Comparison of ENCODE assay signal across 26 mouse cellular contexts in genomic region chr1:96046556-96046955, GRCm38 (mm10).
"Had no signal": no experiment of that assay in that cellular context is flagged by ENCODE, and none has a peak within 500 bp of the region (broad histone marks: within the 10 kb centered on the region; RNA-seq: fewer than 3 reads in every experiment).

No protein-coding gene starts in this region.

- H3K4me3 ChIP-seq: heart, adult 2 months; heart, embryonic 13.5 days; heart, embryonic 15.5 days; hindbrain, embryonic 13.5 days; kidney, embryonic 15.5 days; limb, embryonic 13.5 days; limb, embryonic 15.5 days; liver, embryonic 12.5 days had no signal

- H3K4me2 ChIP-seq: heart, embryonic 11.5 days; heart, embryonic 13.5 days; heart, embryonic 15.5 days; hindbrain, embryonic 13.5 days; kidney, embryonic 15.5 days; limb, embryonic 13.5 days; limb, embryonic 15.5 days; liver, embryonic 12.5 days had no signal

- ATAC-seq: hindbrain, embryonic 16.5 days; intestine, embryonic 16.5 days; liver, embryonic 12.5 days had no signal

- DNase-seq: gastrocnemius, postnatal 14 days; gastrocnemius, postnatal 36 days; heart, adult 11 months; heart, adult 2 months; heart, postnatal 14 days; heart, postnatal 36 days; kidney, adult 11 months; kidney, adult 2 months; kidney, adult 9 months; kidney, postnatal 14 days; kidney, postnatal 36 days; layer of hippocampus, adult 9-11 months; layer of hippocampus, postnatal 36 days; left cerebral cortex, postnatal 4 days had no signal

- H3K27me3 ChIP-seq: heart, embryonic 13.5 days; heart, embryonic 15.5 days; hindbrain, embryonic 13.5 days; kidney, embryonic 15.5 days; limb, embryonic 13.5 days; limb, embryonic 15.5 days; liver, embryonic 12.5 days had no signal

- H3K9me3 ChIP-seq: heart, embryonic 13.5 days; heart, embryonic 15.5 days; hindbrain, embryonic 13.5 days; kidney, embryonic 15.5 days; limb, embryonic 13.5 days; limb, embryonic 15.5 days; liver, embryonic 12.5 days had no signal

- H3K36me3 ChIP-seq: heart, embryonic 13.5 days; heart, embryonic 15.5 days; hindbrain, embryonic 13.5 days; kidney, embryonic 15.5 days; limb, embryonic 13.5 days; limb, embryonic 15.5 days; liver, embryonic 12.5 days had no signal

- H3K9ac ChIP-seq: heart, embryonic 13.5 days; heart, embryonic 15.5 days; hindbrain, embryonic 13.5 days; kidney, embryonic 15.5 days; limb, embryonic 13.5 days; limb, embryonic 15.5 days; liver, embryonic 12.5 days; liver, embryonic 14.5 days had no signal

- H3K4me1 ChIP-seq: heart, embryonic 13.5 days; heart, embryonic 15.5 days; hindbrain, embryonic 13.5 days; kidney, embryonic 15.5 days; limb, embryonic 13.5 days; limb, embryonic 15.5 days; liver, embryonic 12.5 days had no signal

- H3K27ac ChIP-seq: heart, adult 2 months; heart, embryonic 13.5 days; heart, embryonic 15.5 days; hindbrain, embryonic 13.5 days; kidney, embryonic 15.5 days; kidney, postnatal 0 days; limb, embryonic 13.5 days; limb, embryonic 15.5 days; liver, embryonic 12.5 days; liver, embryonic 14.5 days had no signal
